In the genomic region with DNA sequence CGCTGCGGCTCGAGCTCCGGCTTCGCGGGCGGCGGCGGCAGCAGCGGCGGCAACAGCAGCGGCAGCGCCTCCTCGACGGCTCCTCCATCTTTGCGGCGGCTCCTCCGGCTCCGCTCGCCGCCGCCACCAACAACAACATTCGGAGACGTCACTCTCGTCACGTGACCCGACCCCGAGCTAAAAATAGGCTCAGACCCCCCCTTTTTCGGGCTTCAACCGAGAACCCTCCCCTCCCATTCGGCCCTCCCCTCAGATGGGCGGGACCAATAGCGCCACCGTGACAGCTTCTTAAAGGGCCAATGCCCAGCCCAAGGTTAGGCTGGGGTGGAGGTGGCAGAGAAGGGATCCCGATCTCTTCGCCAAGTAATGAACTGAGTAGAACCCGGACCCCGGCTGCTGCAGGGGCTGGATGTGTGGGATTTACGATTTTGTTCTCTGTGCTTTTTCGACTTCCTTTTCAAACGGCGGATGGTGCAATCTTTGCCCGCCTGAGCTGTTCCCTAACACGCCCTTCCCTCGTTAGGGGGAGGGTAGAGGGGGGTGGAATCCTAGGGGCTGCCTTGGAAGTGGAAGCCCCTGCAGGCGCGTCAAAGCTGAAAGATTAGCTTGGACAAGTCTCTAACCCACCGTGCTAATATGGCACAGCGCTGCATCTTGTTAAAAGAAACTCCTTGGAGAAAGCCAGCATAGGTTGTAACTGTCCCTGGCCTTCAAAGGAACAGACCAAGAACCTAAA, we compare ENCODE assay signal across 7 mouse cellular contexts. TPM values are rescaled to one million over a fixed set of nuclear protein-coding genes. Genes with fewer than 3 reads are reported as not detected.
DNase-seq lines count a peak whose midpoint lies in the region; ATAC-seq and TF ChIP-seq lines count a peak whose summit lies in the region.

TSS of gene Hdac5 (minus strand) at position 161 of the 736 bp plus-strand sequence.

- peaks cover 40% of the 10 kb centered on the region for H3K27me3 ChIP-seq in embryonic facial prominence, embryonic 10.5 days (replicated peaks; ENCODE audit: low read depth, poor library complexity, severe bottlenecking)
- H3K27me3 ChIP-seq in intestine, postnatal 0 days (replicated peaks; ENCODE audit: control insufficient read depth, insufficient read depth, low read length) = no peaks in the 10 kb centered on the region
- no peaks in the 10 kb centered on the region for H3K27me3 ChIP-seq in midbrain, embryonic 12.5 days
- H3K27me3 ChIP-seq in small intestine, adult 2 months (ENCODE audit: control insufficient read depth, insufficient read depth, low read length) = no peaks in the 10 kb centered on the region

- intact Hi-C loops in left cerebral cortex, postnatal 4 days (cut with DNase I) = loop anchor here (2.0 to 5.0 kb wide), 2 partner anchors 15 to 397 kb away; no protein-coding TSS in a partner anchor

- under 1% methylated on average over 49 of the region's 49 CpGs for WGBS in embryonic facial prominence, embryonic 10.5 days
- WGBS in intestine, postnatal 0 days = under 1% methylated on average over 39 of the region's 49 CpGs
- WGBS in midbrain, embryonic 12.5 days = under 1% methylated on average over 44 of the region's 49 CpGs
- WGBS in small intestine, adult 2 months = 1% methylated on average over 49 of the region's 49 CpGs

- no peaks in the 10 kb centered on the region for H3K9me3 ChIP-seq in embryonic facial prominence, embryonic 10.5 days
- H3K9me3 ChIP-seq in intestine, postnatal 0 days (ENCODE audit: control insufficient read depth) = no peaks in the 10 kb centered on the region
- no peaks in the 10 kb centered on the region for H3K9me3 ChIP-seq in midbrain, embryonic 12.5 days

- TF ChIP-seq POLR2A in small intestine, adult 2 months (IDR thresholded peaks at IDR 0.05; ENCODE audit: low read depth, low read length) = peak; percentile 36; the same call in 1 of the 2 replicates

- H3K9ac ChIP-seq in intestine, postnatal 0 days (ENCODE audit: low read depth, low read length) = peak within 1 kb of the TSS; percentile 89
- peak within 1 kb of the TSS; percentile 91 for H3K9ac ChIP-seq in midbrain, embryonic 12.5 days (replicated peaks)

- H3K4me1 ChIP-seq in embryonic facial prominence, embryonic 10.5 days = peaks cover 55% of the 10 kb centered on the region
- 0 out of 2 replicates have a peak, but pooled peaks cover 2% of the 10 kb centered on the region for H3K4me1 ChIP-seq in intestine, postnatal 0 days (replicated peaks; ENCODE audit: control insufficient read depth, insufficient read depth, low read length)
- H3K4me1 ChIP-seq in midbrain, embryonic 12.5 days = peaks cover 43% of the 10 kb centered on the region
- H3K4me1 ChIP-seq in small intestine, adult 2 months (ENCODE audit: control insufficient read depth, insufficient read depth, insufficient read length, low read length) = peaks cover 10% of the 10 kb centered on the region; the same call in 1 of the 2 replicates

- peak within 1 kb of the TSS; percentile 90 for H3K4me2 ChIP-seq in intestine, postnatal 0 days (replicated peaks; ENCODE audit: low read depth)
- peak within 1 kb of the TSS; percentile 80 for H3K4me2 ChIP-seq in midbrain, embryonic 12.5 days (replicated peaks)

- ATAC-seq in intestine, postnatal 0 days = peak; percentile 89
- peak; percentile 82 for ATAC-seq in midbrain, embryonic 12.5 days (ENCODE audit: low FRiP score, low read depth)

- H3K36me3 ChIP-seq in embryonic facial prominence, embryonic 10.5 days (replicated peaks) = no peaks in the 10 kb centered on the region
- H3K36me3 ChIP-seq in intestine, postnatal 0 days (ENCODE audit: control insufficient read depth, insufficient read depth) = 0 out of 2 replicates have a peak, but pooled peaks cover 4% of the 10 kb centered on the region
- no peaks in the 10 kb centered on the region for H3K36me3 ChIP-seq in midbrain, embryonic 12.5 days
- H3K36me3 ChIP-seq in small intestine, adult 2 months (ENCODE audit: control insufficient read depth, insufficient read depth, low read length) = no peaks in the 10 kb centered on the region

- peak within 1 kb of the TSS; percentile 92 for H3K27ac ChIP-seq in embryonic facial prominence, embryonic 10.5 days (replicated peaks)
- peak within 1 kb of the TSS; percentile 82 for H3K27ac ChIP-seq in intestine, postnatal 0 days (ENCODE audit: low read depth, low read length)
- H3K27ac ChIP-seq in midbrain, embryonic 12.5 days (replicated peaks) = peak within 1 kb of the TSS; percentile 95
- H3K27ac ChIP-seq in small intestine, adult 2 months (ENCODE audit: insufficient read depth, low read depth, low read length) = peak within 1 kb of the TSS; percentile 14; the same call in 1 of the 2 replicates

- TF ChIP-seq CTCF in intestine, postnatal 0 days (IDR thresholded peaks at IDR 0.05; ENCODE audit: low read depth) = peak; percentile 24; the same call in 1 of the 2 replicates
- TF ChIP-seq CTCF in small intestine, adult 2 months (IDR thresholded peaks at IDR 0.05; ENCODE audit: extremely low read depth, insufficient read length, insufficient replicate concordance, low read depth, low read length) = no peak

- peak within 1 kb of the TSS; percentile 91 for H3K4me3 ChIP-seq in embryonic facial prominence, embryonic 10.5 days
- H3K4me3 ChIP-seq in intestine, postnatal 0 days (ENCODE audit: low read depth, low read length) = peak within 1 kb of the TSS; percentile 93
- H3K4me3 ChIP-seq in midbrain, embryonic 12.5 days = peak within 1 kb of the TSS; percentile 95
- peak within 1 kb of the TSS; percentile 82 for H3K4me3 ChIP-seq in small intestine, adult 2 months (ENCODE audit: low read depth, low read length)

- peak; percentile 99 for DNase-seq in adrenal gland, postnatal 10 days
- DNase-seq in embryonic facial prominence, embryonic 10.5 days (ENCODE audit: low spot score) = peak; percentile 97
- peak; percentile 76 for DNase-seq in gonadal fat pad, adult 2 months (ENCODE audit: low read depth)
- DNase-seq in left cerebral cortex, postnatal 4 days = peak; percentile 98

RNA-seq across cellular contexts. Expression of gene Hdac5, which starts in this region (rescaled TPM):
- 100 to 1,000 TPM in 1 of 2 experiments, 10 to 100 TPM in 1; 84.4 to 113 TPM for total RNA-seq in adrenal gland, postnatal 10 days (2021)
- polyA plus RNA-seq in embryonic facial prominence, embryonic 10.5 days (2016; fragmentation: Nextera tagmentation; extraction: Ambion mirVana) = 49.6 and 52.9 TPM in 2 replicates
- polyA plus RNA-seq in gonadal fat pad, adult 2 months (2012; rRNA removed) = 75.4 and 75.5 TPM in 2 replicates
- 30.1 and 30.4 TPM in 2 replicates for polyA plus RNA-seq in intestine, postnatal 0 days (2015; fragmentation: Nextera tagmentation; extraction: Ambion mirVana)
- 100 to 1,000 TPM; 205 to 213 TPM for total RNA-seq in left cerebral cortex, postnatal 4 days (2021)
- 98.4 and 106 TPM in 2 replicates for polyA plus RNA-seq in midbrain, embryonic 12.5 days (2016; fragmentation: Nextera tagmentation; extraction: Ambion mirVana)
- polyA plus RNA-seq in small intestine, adult 2 months (2012; rRNA removed) = 82.5 and 102 TPM in 2 replicates

Comparison
In these comparisons a context has a peak if more than half of its experiments do, and no peak if none do; other contexts are left out.
1. Peak in every context shown above with its lines: DNase-seq, ATAC-seq, H3K4me3 ChIP-seq and H3K27ac ChIP-seq.
2. H3K27ac ChIP-seq: peak in every context shown above with its lines; median percentile 95 in midbrain, embryonic 12.5 days; 92 in embryonic facial prominence, embryonic 10.5 days; 82 in intestine, postnatal 0 days; 14 in small intestine, adult 2 months.